Mouse (Mus musculus) myocyte (in vitro differentiated cells): ENCODE data around the gene Zfhx3. TPM values are rescaled to one million over a fixed set of nuclear protein-coding genes. Genes with fewer than 3 reads are reported as not detected.

ENCODE experiments used
- H3K27me3 ChIP-seq: one replicate; pipeline ENCODE4 v1.6.1; 2011; ENCODE audit not compliant: control insufficient read depth, insufficient read depth, insufficient read length
- H3K36me3 ChIP-seq: one replicate; pipeline ENCODE4 v1.6.1; 2011; ENCODE audit not compliant: control insufficient read depth, insufficient read depth
- H3K4me2 ChIP-seq: one replicate; pipeline ENCODE4 v1.6.1; 2011; ENCODE audit warnings: low read depth, control low read depth
- H3K4me3 ChIP-seq: one replicate; pipeline ENCODE4 v1.5.1; 2011; ENCODE audit warnings: mild to moderate bottlenecking, control low read depth, moderate library complexity
- H3K79me2 ChIP-seq: one replicate; pipeline ENCODE4 v1.6.1; 2011; ENCODE audit not compliant: control insufficient read depth, insufficient read depth
- H3ac ChIP-seq: one replicate; pipeline ENCODE4 v1.6.1; 2011; ENCODE audit not compliant: control insufficient read depth, insufficient read length
- CEBPB ChIP-seq: IDR thresholded peaks from 2 replicates; pipeline ENCODE4 v1.6.1; 2011; ENCODE audit warnings: mild to moderate bottlenecking, moderate library complexity; ENCODE audit not compliant: poor library complexity, insufficient read depth, severe bottlenecking
- E2F4 ChIP-seq: IDR thresholded peaks from one replicate; pipeline ENCODE4 v1.6.1; 2011; ENCODE audit warnings: mild to moderate bottlenecking, control low read depth, moderate library complexity; ENCODE audit not compliant: insufficient read depth
- MAX ChIP-seq: IDR thresholded peaks from one replicate; pipeline ENCODE4 v1.6.1; 2011; ENCODE audit warnings: low read depth, mild to moderate bottlenecking, control low read depth
- MYOD1 ChIP-seq, 3 experiments: IDR thresholded peaks; one replicate each; pipeline ENCODE4 v1.6.1; 2011; ENCODE audit warnings: control low read depth in 2 of 3, low read depth in 2 of 3, mild to moderate bottlenecking in 2 of 3, moderate library complexity in 1 of 3; ENCODE audit not compliant: insufficient read length in 2 of 3, control insufficient read depth in 1 of 3
- MYOG ChIP-seq, 3 experiments: IDR thresholded peaks; one replicate each; pipeline ENCODE4 v1.6.1; 2011; ENCODE audit warnings: control low read depth in 2 of 3, low read depth in 2 of 3, mild to moderate bottlenecking in 2 of 3; ENCODE audit not compliant: insufficient read length in 2 of 3, control insufficient read depth in 1 of 3, insufficient read depth in 1 of 3
- POLR2A ChIP-seq: IDR thresholded peaks from one replicate; pipeline ENCODE4 v1.6.1; 2011; ENCODE audit warnings: low read depth, mild to moderate bottlenecking, control low read depth, moderate library complexity; ENCODE audit not compliant: insufficient read length
- POLR2AphosphoS2 ChIP-seq: IDR thresholded peaks from one replicate; pipeline ENCODE4 v1.6.1; 2011; ENCODE audit warnings: low read depth, control low read depth; ENCODE audit not compliant: insufficient read length
- REST ChIP-seq: IDR thresholded peaks from one replicate; pipeline ENCODE4 v1.6.1; 2011; ENCODE audit warnings: mild to moderate bottlenecking, control low read depth, moderate library complexity; ENCODE audit not compliant: insufficient read depth, insufficient read length
- SRF ChIP-seq: IDR thresholded peaks from one replicate; pipeline ENCODE4 v1.6.1; 2011; ENCODE audit warnings: low read depth; ENCODE audit not compliant: control insufficient read depth, insufficient read length
- TCF12 ChIP-seq: IDR thresholded peaks from one replicate; pipeline ENCODE4 v1.6.1; 2011; ENCODE audit warnings: mild to moderate bottlenecking, control low read depth; ENCODE audit not compliant: poor library complexity, insufficient read depth, severe bottlenecking
- TCF3 ChIP-seq: IDR thresholded peaks from one replicate; pipeline ENCODE4 v1.6.1; 2011; ENCODE audit warnings: low read depth, control low read depth; ENCODE audit not compliant: insufficient read length
- USF1 ChIP-seq: IDR thresholded peaks from one replicate; pipeline ENCODE4 v1.6.1; 2011; ENCODE audit warnings: low read depth, mild to moderate bottlenecking, control low read depth, moderate library complexity
- polyA plus RNA-seq: library from polyadenylated mRNA; unstranded; fragments of >200 nt; fragmentation: generic; extraction: Trizol; gene quantifications from one replicate; pipeline ENCODE4 v1.2.1, GENCODE M21; 2012; ENCODE audit warnings: missing spikeins

Gene Zfhx3
- polyA plus RNA-seq, 1 experiment, result 3.0 TPM

DNA sequence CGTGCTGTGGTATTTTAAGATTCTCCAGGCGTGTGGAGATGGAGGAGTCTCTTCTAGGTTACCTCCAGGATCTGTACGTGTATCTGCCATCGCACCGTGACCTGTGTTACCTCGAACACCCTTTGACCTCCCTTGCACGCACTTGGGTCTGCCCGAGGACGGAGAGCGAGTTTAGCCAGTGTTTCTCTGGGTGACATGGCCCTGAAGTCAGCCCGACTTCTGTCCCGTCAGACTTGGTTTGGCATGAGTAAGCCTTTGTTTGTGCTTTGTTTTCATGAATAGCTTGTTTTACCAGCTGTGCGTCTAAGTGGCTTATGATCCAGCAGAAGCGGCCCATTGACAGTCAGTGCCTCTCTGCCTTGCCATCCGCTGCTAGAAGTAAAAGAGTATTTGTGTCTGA lies 961.1 kb downstream of the Zfhx3 start:
- Histone ChIP-seq H3K27me3 (no peaks in the 10 kb centered on the region), H3K4me2 (no peak overlapping the region), H3K79me2 (no peaks in the 10 kb centered on the region), H3K36me3 (peaks cover 4% of the 10 kb centered on the region), H3ac (no peak overlapping the region), H3K4me3 (no peak overlapping the region)
- TF ChIP-seq SRF (no peak), E2F4 (no peak), MYOD1 (IDR thresholded peaks at IDR 0.05; ENCODE audit: control insufficient read depth in 1 of 3, insufficient read length in 2 of 3, low read depth in 2 of 3) (no peak), TCF12 (no peak), USF1 (no peak), REST (no peak), POLR2A (no peak), POLR2AphosphoS2 (no peak), MAX (no peak), MYOG (IDR thresholded peaks at IDR 0.05; ENCODE audit: control insufficient read depth in 1 of 3, insufficient read depth in 1 of 3, insufficient read length in 2 of 3, low read depth in 2 of 3) (no peak), CEBPB (no peak), TCF3 (no peak)

DNA sequence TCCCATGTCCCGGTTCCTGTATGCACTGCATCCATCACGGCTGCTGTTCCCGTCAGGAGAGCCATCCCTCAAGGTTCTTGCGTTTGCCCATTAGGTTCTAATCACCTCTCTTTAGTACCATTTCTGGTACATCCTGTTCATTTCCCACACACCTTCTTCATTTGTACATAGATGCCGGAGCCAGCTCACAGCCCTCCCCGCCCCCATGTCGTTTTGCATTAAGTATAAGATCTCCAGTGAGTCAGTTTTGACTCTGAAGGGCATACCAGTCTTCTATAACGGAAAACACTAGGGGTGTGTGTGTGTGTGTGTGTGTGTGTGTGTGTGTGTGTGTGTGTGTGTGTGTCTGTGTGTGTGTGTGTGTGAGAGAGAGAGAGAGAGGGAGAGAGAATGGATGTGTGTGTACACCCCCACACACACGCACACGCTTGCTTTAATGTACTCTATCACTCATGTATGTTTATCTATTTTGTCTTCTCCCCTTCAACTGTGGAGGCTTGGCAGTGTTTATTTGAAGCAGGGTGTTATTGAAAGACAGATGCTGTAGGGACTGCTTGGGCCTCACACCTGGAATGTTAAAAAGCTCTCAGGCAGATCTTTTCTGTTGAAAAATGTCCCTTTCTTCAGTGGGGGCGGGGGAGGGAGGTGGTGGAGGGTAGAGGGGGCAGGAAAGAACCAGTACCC lies 962.0 kb downstream of the Zfhx3 start:
- H3ac ChIP-seq, result no peak overlapping the region
- no peaks in the 10 kb centered on the region for H3K27me3 ChIP-seq
- H3K4me3 ChIP-seq, result no peak overlapping the region
- H3K36me3 ChIP-seq, result peaks cover 4% of the 10 kb centered on the region
- TF ChIP-seq MYOD1 (IDR thresholded peaks at IDR 0.05; ENCODE audit: control insufficient read depth in 1 of 3, insufficient read length in 2 of 3, low read depth in 2 of 3) (no peak), MAX (no peak), SRF (no peak), MYOG (IDR thresholded peaks at IDR 0.05; ENCODE audit: control insufficient read depth in 1 of 3, insufficient read depth in 1 of 3, insufficient read length in 2 of 3, low read depth in 2 of 3) (no peak), POLR2A (no peak), REST (no peak), E2F4 (no peak), TCF3 (no peak), CEBPB (no peak), POLR2AphosphoS2 (no peak), TCF12 (no peak), USF1 (no peak)
- no peak overlapping the region for H3K4me2 ChIP-seq
- H3K79me2 ChIP-seq, result no peaks in the 10 kb centered on the region

DNA sequence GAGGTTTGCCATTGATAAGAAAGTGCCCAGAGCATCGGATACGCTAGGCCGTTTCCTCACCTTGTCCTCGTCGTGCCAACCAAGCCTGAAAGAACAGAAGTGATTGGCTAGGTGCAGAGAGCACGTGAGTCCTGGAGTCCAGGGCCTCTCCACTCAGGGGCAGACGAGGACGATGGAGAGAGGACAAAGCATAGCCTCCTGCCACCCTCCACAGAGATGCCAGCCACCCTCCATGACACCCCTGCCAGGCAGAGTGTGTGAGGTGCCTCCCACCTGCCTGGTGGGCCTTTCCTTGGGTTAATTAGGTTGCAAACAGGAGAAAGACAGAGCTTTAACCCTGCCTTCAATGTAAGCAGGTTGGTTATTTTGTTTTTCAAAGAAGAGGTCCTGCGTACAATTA lies 965.6 kb downstream of the Zfhx3 start:
- TF ChIP-seq REST (no peak), TCF12 (no peak), POLR2AphosphoS2 (no peak), MYOD1 (IDR thresholded peaks at IDR 0.05; ENCODE audit: control insufficient read depth in 1 of 3, insufficient read length in 2 of 3, low read depth in 2 of 3) (no peak)
- Histone ChIP-seq H3K36me3 (no peaks in the 10 kb centered on the region), H3K4me2 (no peak overlapping the region), H3K79me2 (no peaks in the 10 kb centered on the region), H3K4me3 (no peak overlapping the region), H3ac (no peak overlapping the region), H3K27me3 (no peaks in the 10 kb centered on the region)

DNA sequence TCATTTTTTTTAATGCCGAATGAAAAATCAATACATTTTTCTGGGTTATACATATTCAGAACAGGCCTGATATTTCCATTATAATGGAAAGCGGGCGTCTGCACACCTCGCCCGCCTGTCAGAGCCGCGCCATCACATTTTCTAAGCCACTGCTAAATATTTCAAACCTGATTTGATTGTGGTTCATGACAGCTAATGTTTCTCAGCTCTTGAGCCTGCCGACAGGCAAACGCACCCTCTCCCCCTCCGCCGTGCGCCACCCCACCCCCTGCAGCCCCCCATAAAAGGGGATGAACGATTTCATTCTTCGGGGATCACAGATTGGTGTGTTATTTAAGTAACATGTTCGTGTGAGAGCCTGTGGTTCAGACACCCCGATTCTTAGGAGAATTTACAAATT lies 966.1 kb downstream of the Zfhx3 start:
- TF ChIP-seq POLR2A (no peak), CEBPB (no peak), MYOG (IDR thresholded peaks at IDR 0.05; ENCODE audit: control insufficient read depth in 1 of 3, insufficient read depth in 1 of 3, insufficient read length in 2 of 3, low read depth in 2 of 3) (no peak), TCF12 (no peak), MYOD1 (IDR thresholded peaks at IDR 0.05; ENCODE audit: control insufficient read depth in 1 of 3, insufficient read length in 2 of 3, low read depth in 2 of 3) (no peak), POLR2AphosphoS2 (no peak), SRF (no peak), E2F4 (no peak), USF1 (no peak), TCF3 (no peak), MAX (no peak)
- no peaks in the 10 kb centered on the region for H3K27me3 ChIP-seq
- no peaks in the 10 kb centered on the region for H3K79me2 ChIP-seq
- no peaks in the 10 kb centered on the region for H3K36me3 ChIP-seq
- no peak overlapping the region for H3K4me3 ChIP-seq
- no peak overlapping the region for H3ac ChIP-seq
- H3K4me2 ChIP-seq, result no peak overlapping the region

DNA sequence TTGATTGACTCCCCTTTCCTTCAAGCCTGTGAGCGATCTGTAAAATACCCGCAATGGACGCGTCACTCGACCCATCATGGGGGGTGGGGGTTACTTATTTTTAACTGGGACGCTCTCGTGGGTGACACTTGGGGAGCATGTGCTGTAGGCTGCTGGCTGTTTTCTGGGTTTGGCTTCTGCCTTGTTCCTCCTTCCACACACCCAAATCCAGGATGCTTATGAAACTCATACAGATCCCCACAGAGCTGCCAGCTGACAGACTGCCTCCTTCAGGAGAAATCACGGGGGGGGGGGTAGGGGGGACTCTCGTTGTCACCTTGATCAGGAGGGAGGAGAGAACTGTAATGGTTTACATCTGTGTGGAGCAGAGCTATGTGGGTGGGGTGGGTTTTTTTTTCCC lies 966.6 kb downstream of the Zfhx3 start:
- H3K79me2 ChIP-seq, result no peaks in the 10 kb centered on the region
- H3K27me3 ChIP-seq, result no peaks in the 10 kb centered on the region
- H3K4me3 ChIP-seq, result no peak overlapping the region
- no peak overlapping the region for H3ac ChIP-seq
- H3K36me3 ChIP-seq, result no peaks in the 10 kb centered on the region
- H3K4me2 ChIP-seq, result no peak overlapping the region
- TF ChIP-seq POLR2AphosphoS2, result no peak
- no peak for TF ChIP-seq SRF
- no peak for TF ChIP-seq E2F4
- no peak for TF ChIP-seq USF1
- TF ChIP-seq POLR2A, result no peak
- TF ChIP-seq CEBPB, result no peak
- no peak for TF ChIP-seq REST
- TF ChIP-seq MYOG (IDR thresholded peaks at IDR 0.05; ENCODE audit: control insufficient read depth in 1 of 3, insufficient read depth in 1 of 3, insufficient read length in 2 of 3, low read depth in 2 of 3), result no peak
